Mouse (Mus musculus): ENCODE measurements around the gene Colec11. TPM values are rescaled to one million over a fixed set of nuclear protein-coding genes. Genes with fewer than 3 reads are reported as not detected.

Gene Colec11
- total and polyA plus RNA-seq, 2 experiments, result 37.9 to 57.1 TPM

GRCm38 (mm10) chr12:28638778-28639177 is 15.6 kb upstream of the Colec11 start:
- Histone ChIP-seq H3K36me3 (ENCODE audit: control insufficient read depth, insufficient read depth, low read length) (peaks cover 6% of the 10 kb centered on the region), H3K79me2 (ENCODE audit: control insufficient read depth, insufficient read depth, low read length) (peaks cover 9% of the 10 kb centered on the region; the same call in 1 of the 2 replicates), H3K4me3 (ENCODE audit: insufficient read depth, low read depth, low read length) (no peak overlapping the region), H3K4me1 (ENCODE audit: control insufficient read depth, insufficient read depth, low read length) (peaks cover 7% of the 10 kb centered on the region), H3K27ac (replicated peaks; ENCODE audit: insufficient read depth, low read depth, low read length) (no peak overlapping the region), H3K9ac (ENCODE audit: low read depth, low read length) (no peak overlapping the region), H3K27me3 (ENCODE audit: control insufficient read depth, insufficient read depth, low read length) (no peaks in the 10 kb centered on the region)
- TF ChIP-seq CTCF (IDR thresholded peaks at IDR 0.05; ENCODE audit: low read depth, low read length) (no peak), POLR2A (IDR thresholded peaks at IDR 0.05; ENCODE audit: extremely low read depth, insufficient read depth, low read length) (no peak)
- WGBS, result 47% methylated on average over 2 of the region's 2 CpGs
- peak; percentile 47 for DNase-seq (ENCODE audit: extremely low read depth, low read depth, low spot score)

GRCm38 (mm10) chr12:28636543-28636942 is 13.4 kb upstream of the Colec11 start:
- no peak overlapping the region for H3K27ac ChIP-seq (replicated peaks; ENCODE audit: insufficient read depth, low read depth, low read length)
- DNase-seq (ENCODE audit: extremely low read depth, low read depth, low spot score), result no peak
- no peak for TF ChIP-seq CTCF (IDR thresholded peaks at IDR 0.05; ENCODE audit: low read depth, low read length)
- no peak for TF ChIP-seq POLR2A (IDR thresholded peaks at IDR 0.05; ENCODE audit: extremely low read depth, insufficient read depth, low read length)
- no peaks in the 10 kb centered on the region for H3K27me3 ChIP-seq (ENCODE audit: control insufficient read depth, insufficient read depth, low read length)
- WGBS, result 82% methylated on average over 6 of the region's 6 CpGs
- H3K4me3 ChIP-seq (ENCODE audit: insufficient read depth, low read depth, low read length), result peak overlapping the region; percentile 71; the same call in 1 of the 2 replicates
- H3K4me1 ChIP-seq (ENCODE audit: control insufficient read depth, insufficient read depth, low read length), result peaks cover 15% of the 10 kb centered on the region
- no peak overlapping the region for H3K9ac ChIP-seq (ENCODE audit: low read depth, low read length)
- peaks cover 26% of the 10 kb centered on the region for H3K36me3 ChIP-seq (ENCODE audit: control insufficient read depth, insufficient read depth, low read length)
- peaks cover 9% of the 10 kb centered on the region; the same call in 1 of the 2 replicates for H3K79me2 ChIP-seq (ENCODE audit: control insufficient read depth, insufficient read depth, low read length)

- TF ChIP-seq POLR2A (IDR thresholded peaks at IDR 0.05; ENCODE audit: extremely low read depth, insufficient read depth, low read length) (peak; percentile 79; the same call in 1 of the 2 replicates), CTCF (IDR thresholded peaks at IDR 0.05; ENCODE audit: low read depth, low read length) (no peak)
- DNase-seq (ENCODE audit: extremely low read depth, low read depth, low spot score), result peak; percentile 90
- peaks cover 9% of the 10 kb centered on the region; the same call in 1 of the 2 replicates for H3K79me2 ChIP-seq (ENCODE audit: control insufficient read depth, insufficient read depth, low read length)
- peak within 1 kb of the TSS; percentile 94 for H3K9ac ChIP-seq (ENCODE audit: low read depth, low read length)
- H3K27me3 ChIP-seq (ENCODE audit: control insufficient read depth, insufficient read depth, low read length), result no peaks in the 10 kb centered on the region
- peaks cover 15% of the 10 kb centered on the region for H3K4me1 ChIP-seq (ENCODE audit: control insufficient read depth, insufficient read depth, low read length)
- H3K4me3 ChIP-seq (ENCODE audit: insufficient read depth, low read depth, low read length), result peak within 1 kb of the TSS; percentile 77
- WGBS, result 3% methylated on average over 69 of the region's 69 CpGs
- H3K36me3 ChIP-seq (ENCODE audit: control insufficient read depth, insufficient read depth, low read length), result peaks cover 33% of the 10 kb centered on the region
- peak within 1 kb of the TSS; percentile 80 for H3K27ac ChIP-seq (replicated peaks; ENCODE audit: insufficient read depth, low read depth, low read length)
These were observed 12.6 kb upstream of the Colec11 start, which contains the start of gene Rps7 for GRCm38 (mm10) chr12:28635535-28636476. TSS of gene Rps7 (minus strand) at chr12:28635953.

- Histone ChIP-seq H3K4me1 (ENCODE audit: control insufficient read depth, insufficient read depth, low read length) (peaks cover 15% of the 10 kb centered on the region), H3K27ac (replicated peaks; ENCODE audit: insufficient read depth, low read depth, low read length) (peak overlapping the region; percentile 44), H3K27me3 (ENCODE audit: control insufficient read depth, insufficient read depth, low read length) (no peaks in the 10 kb centered on the region), H3K36me3 (ENCODE audit: control insufficient read depth, insufficient read depth, low read length) (peaks cover 40% of the 10 kb centered on the region), H3K4me3 (ENCODE audit: insufficient read depth, low read depth, low read length) (peak overlapping the region; percentile 77), H3K9ac (ENCODE audit: low read depth, low read length) (peak overlapping the region; percentile 94), H3K79me2 (ENCODE audit: control insufficient read depth, insufficient read depth, low read length) (peaks cover 9% of the 10 kb centered on the region; the same call in 1 of the 2 replicates)
- 2% methylated on average over 23 of the region's 23 CpGs for WGBS
- TF ChIP-seq POLR2A (IDR thresholded peaks at IDR 0.05; ENCODE audit: extremely low read depth, insufficient read depth, low read length) (no peak), CTCF (IDR thresholded peaks at IDR 0.05; ENCODE audit: low read depth, low read length) (no peak)
- no peak for DNase-seq (ENCODE audit: extremely low read depth, low read depth, low spot score)
These were observed 11.9 kb upstream of the Colec11 start for GRCm38 (mm10) chr12:28635058-28635534.

- H3K27ac ChIP-seq (replicated peaks; ENCODE audit: insufficient read depth, low read depth, low read length), result no peak overlapping the region
- WGBS, result 95% methylated on average over 2 of the region's 2 CpGs
- no peak for DNase-seq (ENCODE audit: extremely low read depth, low read depth, low spot score)
- no peaks in the 10 kb centered on the region for H3K79me2 ChIP-seq (ENCODE audit: control insufficient read depth, insufficient read depth, low read length)
- no peak overlapping the region for H3K4me3 ChIP-seq (ENCODE audit: insufficient read depth, low read depth, low read length)
- no peak overlapping the region for H3K9ac ChIP-seq (ENCODE audit: low read depth, low read length)
- H3K4me1 ChIP-seq (ENCODE audit: control insufficient read depth, insufficient read depth, low read length), result peaks cover 12% of the 10 kb centered on the region
- H3K36me3 ChIP-seq (ENCODE audit: control insufficient read depth, insufficient read depth, low read length), result peaks cover 47% of the 10 kb centered on the region
- TF ChIP-seq CTCF (IDR thresholded peaks at IDR 0.05; ENCODE audit: low read depth, low read length) (no peak), POLR2A (IDR thresholded peaks at IDR 0.05; ENCODE audit: extremely low read depth, insufficient read depth, low read length) (no peak)
- H3K27me3 ChIP-seq (ENCODE audit: control insufficient read depth, insufficient read depth, low read length), result no peaks in the 10 kb centered on the region
These were observed 5.3 kb upstream of the Colec11 start for GRCm38 (mm10) chr12:28628436-28628835.
